Mouse (Mus musculus): ENCODE measurements around the gene Ephb6. TPM values are rescaled to one million over a fixed set of nuclear protein-coding genes. Genes with fewer than 3 reads are reported as not detected.

Ephb6 gene
- polyA plus RNA-seq, 1 experiment from 2014 or later, result 39.4 TPM

GRCm38 (mm10) chr6:41607637-41608036 lies 2.4 kb downstream of the Ephb6 start:
- no peaks in the 10 kb centered on the region for H3K36me3 ChIP-seq (ENCODE audit: control insufficient read depth, insufficient read depth)
- no peak overlapping the region for H3K4me3 ChIP-seq (replicated peaks; ENCODE audit: low read length)
- peaks cover 18% of the 10 kb centered on the region for H3K4me1 ChIP-seq (replicated peaks; ENCODE audit: control insufficient read depth, insufficient read depth, low read length)
- no peak overlapping the region for H3K9ac ChIP-seq (replicated peaks; ENCODE audit: low read depth, low read length)
- H3K9me3 ChIP-seq (ENCODE audit: control insufficient read depth, low read length), result no peaks in the 10 kb centered on the region
- no peak overlapping the region for H3K27ac ChIP-seq (ENCODE audit: low read length)
- no peak for ATAC-seq
- WGBS, result 65% methylated on average over 5 of the region's 5 CpGs
- H3K4me2 ChIP-seq (ENCODE audit: low read length), result no peak overlapping the region
- no peaks in the 10 kb centered on the region for H3K27me3 ChIP-seq (replicated peaks; ENCODE audit: control insufficient read depth, insufficient read depth, low read length)

- no peak for ATAC-seq
- no peaks in the 10 kb centered on the region for H3K4me1 ChIP-seq (replicated peaks; ENCODE audit: control insufficient read depth, insufficient read depth, low read length)
- WGBS, result 96% methylated on average over 9 of the region's 9 CpGs
- no peak overlapping the region for H3K4me2 ChIP-seq (ENCODE audit: low read length)
- no peak overlapping the region for H3K27ac ChIP-seq (ENCODE audit: low read length)
- peaks cover 2% of the 10 kb centered on the region; the same call in 1 of the 2 replicates for H3K36me3 ChIP-seq (ENCODE audit: control insufficient read depth, insufficient read depth)
- H3K4me3 ChIP-seq (replicated peaks; ENCODE audit: low read length), result no peak overlapping the region
- H3K9me3 ChIP-seq (ENCODE audit: control insufficient read depth, low read length), result no peaks in the 10 kb centered on the region
- H3K9ac ChIP-seq (replicated peaks; ENCODE audit: low read depth, low read length), result no peak overlapping the region
- no peaks in the 10 kb centered on the region for H3K27me3 ChIP-seq (replicated peaks; ENCODE audit: control insufficient read depth, insufficient read depth, low read length)
Observed at GRCm38 (mm10) chr6:41620173-41620798, 15.0 kb downstream of the Ephb6 start.

GRCm38 (mm10) chr6:41621241-41621990 lies 16.1 kb downstream of the Ephb6 start:
- ATAC-seq, result no peak
- Histone ChIP-seq H3K9me3 (ENCODE audit: control insufficient read depth, low read length) (no peaks in the 10 kb centered on the region), H3K9ac (replicated peaks; ENCODE audit: low read depth, low read length) (no peak overlapping the region), H3K27me3 (replicated peaks; ENCODE audit: control insufficient read depth, insufficient read depth, low read length) (no peaks in the 10 kb centered on the region), H3K4me3 (replicated peaks; ENCODE audit: low read length) (no peak overlapping the region), H3K4me2 (ENCODE audit: low read length) (no peak overlapping the region), H3K27ac (ENCODE audit: low read length) (no peak overlapping the region), H3K36me3 (ENCODE audit: control insufficient read depth, insufficient read depth) (no peaks in the 10 kb centered on the region), H3K4me1 (replicated peaks; ENCODE audit: control insufficient read depth, insufficient read depth, low read length) (no peaks in the 10 kb centered on the region)
- WGBS, result 91% methylated on average over 12 of the region's 12 CpGs

GRCm38 (mm10) chr6:41622661-41623060 lies 17.4 kb downstream of the Ephb6 start:
- no peaks in the 10 kb centered on the region for H3K4me1 ChIP-seq (replicated peaks; ENCODE audit: control insufficient read depth, insufficient read depth, low read length)
- WGBS, result 67% methylated on average over 9 of the region's 9 CpGs
- H3K36me3 ChIP-seq (ENCODE audit: control insufficient read depth, insufficient read depth), result no peaks in the 10 kb centered on the region
- no peak overlapping the region for H3K9ac ChIP-seq (replicated peaks; ENCODE audit: low read depth, low read length)
- H3K4me2 ChIP-seq (ENCODE audit: low read length), result no peak overlapping the region
- no peaks in the 10 kb centered on the region for H3K9me3 ChIP-seq (ENCODE audit: control insufficient read depth, low read length)
- no peak for ATAC-seq
- no peaks in the 10 kb centered on the region for H3K27me3 ChIP-seq (replicated peaks; ENCODE audit: control insufficient read depth, insufficient read depth, low read length)
- H3K4me3 ChIP-seq (replicated peaks; ENCODE audit: low read length), result no peak overlapping the region
- H3K27ac ChIP-seq (ENCODE audit: low read length), result no peak overlapping the region

GRCm38 (mm10) chr6:41628180-41628579 lies 22.9 kb downstream of the Ephb6 start:
- ATAC-seq, result no peak
- no peaks in the 10 kb centered on the region for H3K27me3 ChIP-seq (replicated peaks; ENCODE audit: control insufficient read depth, insufficient read depth, low read length)
- 83% methylated on average over 1 of the region's 1 CpGs for WGBS

GRCm38 (mm10) chr6:41630791-41631190 lies 25.5 kb downstream of the Ephb6 start:
- WGBS, result 85% methylated on average over 2 of the region's 2 CpGs
- H3K4me1 ChIP-seq (replicated peaks; ENCODE audit: control insufficient read depth, insufficient read depth, low read length), result no peaks in the 10 kb centered on the region
- no peak for ATAC-seq

More at GRCm38 (mm10) chr6:41628180-41628579, 22.9 kb downstream of the Ephb6 start:
- Histone ChIP-seq H3K36me3 (ENCODE audit: control insufficient read depth, insufficient read depth) (no peaks in the 10 kb centered on the region), H3K4me1 (replicated peaks; ENCODE audit: control insufficient read depth, insufficient read depth, low read length) (no peaks in the 10 kb centered on the region), H3K4me2 (ENCODE audit: low read length) (no peak overlapping the region), H3K4me3 (replicated peaks; ENCODE audit: low read length) (no peak overlapping the region), H3K9me3 (ENCODE audit: control insufficient read depth, low read length) (no peaks in the 10 kb centered on the region), H3K27ac (ENCODE audit: low read length) (no peak overlapping the region), H3K9ac (replicated peaks; ENCODE audit: low read depth, low read length) (no peak overlapping the region)

GRCm38 (mm10) chr6:41631549-41631948 lies 26.3 kb downstream of the Ephb6 start:
- H3K9ac ChIP-seq (replicated peaks; ENCODE audit: low read depth, low read length), result no peak overlapping the region
- no peaks in the 10 kb centered on the region for H3K36me3 ChIP-seq (ENCODE audit: control insufficient read depth, insufficient read depth)
- WGBS, result 79% methylated on average over 4 of the region's 4 CpGs
- H3K4me3 ChIP-seq (replicated peaks; ENCODE audit: low read length), result no peak overlapping the region
- H3K4me1 ChIP-seq (replicated peaks; ENCODE audit: control insufficient read depth, insufficient read depth, low read length), result no peaks in the 10 kb centered on the region
- H3K4me2 ChIP-seq (ENCODE audit: low read length), result no peak overlapping the region
- H3K9me3 ChIP-seq (ENCODE audit: control insufficient read depth, low read length), result no peaks in the 10 kb centered on the region
- H3K27ac ChIP-seq (ENCODE audit: low read length), result no peak overlapping the region
- H3K27me3 ChIP-seq (replicated peaks; ENCODE audit: control insufficient read depth, insufficient read depth, low read length), result no peaks in the 10 kb centered on the region
- no peak for ATAC-seq

More at GRCm38 (mm10) chr6:41630791-41631190, 25.5 kb downstream of the Ephb6 start:
- Histone ChIP-seq H3K27ac (ENCODE audit: low read length) (no peak overlapping the region), H3K9me3 (ENCODE audit: control insufficient read depth, low read length) (no peaks in the 10 kb centered on the region), H3K4me3 (replicated peaks; ENCODE audit: low read length) (no peak overlapping the region), H3K27me3 (replicated peaks; ENCODE audit: control insufficient read depth, insufficient read depth, low read length) (no peaks in the 10 kb centered on the region), H3K36me3 (ENCODE audit: control insufficient read depth, insufficient read depth) (no peaks in the 10 kb centered on the region), H3K9ac (replicated peaks; ENCODE audit: low read depth, low read length) (no peak overlapping the region), H3K4me2 (ENCODE audit: low read length) (no peak overlapping the region)

- Histone ChIP-seq H3K36me3 (ENCODE audit: control insufficient read depth, insufficient read depth) (no peaks in the 10 kb centered on the region), H3K27me3 (replicated peaks; ENCODE audit: control insufficient read depth, insufficient read depth, low read length) (no peaks in the 10 kb centered on the region), H3K4me3 (replicated peaks; ENCODE audit: low read length) (no peak overlapping the region), H3K9ac (replicated peaks; ENCODE audit: low read depth, low read length) (no peak overlapping the region), H3K4me1 (replicated peaks; ENCODE audit: control insufficient read depth, insufficient read depth, low read length) (0 out of 2 replicates have a peak, but pooled peaks cover 2% of the 10 kb centered on the region), H3K27ac (ENCODE audit: low read length) (no peak overlapping the region), H3K4me2 (ENCODE audit: low read length) (no peak overlapping the region), H3K9me3 (ENCODE audit: control insufficient read depth, low read length) (no peaks in the 10 kb centered on the region)
- ATAC-seq, result no peak
- 27% methylated on average over 1 of the region's 1 CpGs for WGBS
Observed at GRCm38 (mm10) chr6:41635211-41635610, 29.9 kb downstream of the Ephb6 start.

- WGBS, result 14% methylated on average over 5 of the region's 5 CpGs
- Histone ChIP-seq H3K4me1 (replicated peaks; ENCODE audit: control insufficient read depth, insufficient read depth, low read length) (0 out of 2 replicates have a peak, but pooled peaks cover 2% of the 10 kb centered on the region), H3K36me3 (ENCODE audit: control insufficient read depth, insufficient read depth) (no peaks in the 10 kb centered on the region), H3K9ac (replicated peaks; ENCODE audit: low read depth, low read length) (no peak within 1 kb of the TSS), H3K9me3 (ENCODE audit: control insufficient read depth, low read length) (no peaks in the 10 kb centered on the region), H3K4me2 (ENCODE audit: low read length) (no peak within 1 kb of the TSS), H3K4me3 (replicated peaks; ENCODE audit: low read length) (no peak within 1 kb of the TSS), H3K27ac (ENCODE audit: low read length) (no peak within 1 kb of the TSS), H3K27me3 (replicated peaks; ENCODE audit: control insufficient read depth, insufficient read depth, low read length) (no peaks in the 10 kb centered on the region)
- ATAC-seq, result no peak
Observed at GRCm38 (mm10) chr6:41636178-41636577, 30.9 kb downstream of the Ephb6 start, which contains the start of gene Trpv6. Gene Trpv6, minus strand, starts transcription at chr6:41636405.
